Mouse (Mus musculus): ENCODE measurements around the gene Fbxw25.
"Not testable (repeated sequence)": the region's sequence is repeated elsewhere in the genome, so short reads cannot be mapped to it uniquely, and the experiment has no call there.

The Fbxw25 gene

DNA sequence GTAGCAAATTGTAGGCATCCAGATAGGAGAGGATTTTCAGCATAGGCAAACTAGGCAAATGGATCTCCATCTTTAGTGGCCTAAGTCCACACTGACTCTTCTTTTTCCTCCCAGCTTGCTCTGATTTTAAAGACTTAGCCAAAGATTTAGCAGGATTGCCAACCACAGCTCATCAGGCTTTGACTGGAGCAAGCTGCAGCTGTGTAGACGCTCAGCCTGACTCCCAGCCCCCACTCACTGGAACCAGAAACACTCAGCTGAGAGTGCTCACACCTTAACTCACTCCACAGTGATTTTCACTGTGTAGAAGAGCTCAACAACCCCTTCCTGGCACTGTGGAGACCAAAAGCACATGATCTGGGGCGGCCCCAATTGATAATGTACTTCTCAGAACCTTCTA is at the start of gene Fbxw25:
Gene Fbxw25, minus strand, starts transcription at position 101 of the 400 bp plus-strand sequence.
- ChIA-PET POLR2A (interaction anchor here in 1 of 4 experiments (1.0 kb wide), 1 partner anchor 11 kb away, joined by 3 read pairs; no protein-coding TSS in a partner anchor), CTCF (interaction anchor here in 1 of 4 experiments (0.6 kb wide), 1 partner anchor 911 kb away, joined by 3 read pairs; no protein-coding TSS in a partner anchor)

DNA sequence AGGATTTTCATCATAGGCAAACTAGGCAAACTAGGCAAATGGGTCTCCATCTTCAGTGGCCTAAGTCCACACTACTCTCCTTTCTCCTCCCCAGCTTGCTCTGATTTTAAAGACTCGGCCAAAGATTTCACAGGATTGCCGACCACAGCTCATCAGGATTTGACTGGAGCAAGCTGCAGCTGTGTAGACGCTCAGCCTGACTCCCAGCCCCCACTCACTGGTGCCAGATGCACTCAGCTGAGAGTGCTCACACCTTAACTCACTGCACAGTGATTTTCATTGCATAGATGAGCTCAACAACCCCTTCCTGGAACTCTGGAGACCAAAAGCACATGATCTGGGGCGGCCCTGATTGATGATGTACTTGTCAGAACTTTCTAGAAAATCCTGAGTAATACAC is 38.1 kb upstream of the Fbxw25 start, which contains the start of gene Fbxw18:
Gene Fbxw18, minus strand, starts transcription at position 101 of the 400 bp plus-strand sequence.
- CTCF ChIA-PET, POLR2A ChIA-PET: not testable (repeated sequence)

DNA sequence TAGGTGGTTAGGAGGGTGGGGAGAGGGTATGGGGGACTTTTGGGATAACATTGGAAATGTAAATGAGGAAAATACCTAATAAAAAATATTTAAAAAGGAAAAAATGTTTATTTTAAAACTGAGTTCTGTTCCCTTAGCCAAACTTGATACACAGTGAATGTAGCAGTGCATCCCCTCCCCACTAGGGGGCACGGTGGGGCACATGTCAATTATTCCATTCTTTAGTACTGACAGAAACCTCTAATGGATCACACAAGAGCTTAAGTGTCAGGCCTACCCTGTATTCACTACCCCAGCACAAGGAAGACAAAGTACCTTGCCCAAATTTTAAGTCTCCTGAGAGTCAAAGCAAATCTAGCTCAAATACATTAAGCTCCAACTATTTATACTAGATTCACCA is 20.8 kb upstream of the Fbxw25 start:
- CTCF ChIA-PET, result interaction anchor here in 3 of 4 experiments (0.5 to 1.3 kb wide), 7 partner anchors 92 to 906 kb away, joined by 3 to 13 read pairs (median 4); partner anchors contain the start of gene Nme6 (in 1 of the 3)

DNA sequence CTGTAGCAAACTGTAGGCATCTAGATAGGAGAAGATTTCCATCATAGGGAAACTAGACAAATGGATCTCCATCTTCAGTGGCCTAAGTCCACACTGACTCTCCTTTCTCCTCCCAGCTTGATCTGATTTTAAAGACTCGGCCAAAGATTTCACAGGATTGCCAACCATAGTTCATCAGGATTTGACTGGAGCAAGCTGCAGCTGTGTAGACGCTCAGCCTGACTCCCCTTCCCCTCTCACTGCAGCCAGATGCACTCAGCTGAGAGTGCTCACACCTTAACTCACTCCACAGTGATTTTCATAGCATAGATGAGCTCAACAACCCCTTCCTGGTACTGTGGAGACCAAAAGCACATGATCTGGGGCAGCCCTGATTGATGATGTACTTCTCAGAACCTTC is 38.5 kb downstream of the Fbxw25 start, which contains the start of gene Fbxw24:
Gene Fbxw24, minus strand, starts transcription at position 101 of the 400 bp plus-strand sequence.
- CTCF ChIA-PET, result not testable (repeated sequence)

More for the DNA sequence above, 20.8 kb upstream of the Fbxw25 start:
- POLR2A ChIA-PET, result interaction anchor here in 1 of 4 experiments (0.6 kb wide), 1 partner anchor 739 kb away, joined by 4 read pairs; no protein-coding TSS in a partner anchor

DNA sequence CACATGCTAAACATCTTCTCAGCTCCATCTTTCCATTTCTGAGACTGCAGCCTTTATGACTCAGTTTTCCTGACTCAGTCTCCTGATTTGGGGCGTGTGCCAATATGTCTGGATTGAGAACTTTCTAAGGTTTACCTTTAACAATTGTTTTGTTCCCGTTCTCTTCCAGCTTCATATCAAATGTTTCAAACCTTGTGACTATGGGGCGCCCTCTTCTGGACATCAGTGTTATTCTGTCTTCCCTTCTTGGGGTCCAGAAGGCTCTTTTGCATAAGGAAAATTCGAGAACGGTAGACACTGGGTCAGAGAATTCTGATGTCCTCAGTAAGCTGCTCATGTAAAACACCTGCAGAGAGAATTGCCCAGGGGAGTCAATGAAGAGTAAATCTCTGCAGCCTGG is 57.6 kb downstream of the Fbxw25 start:
- CTCF ChIA-PET, result interaction anchor here (0.6 to 1.5 kb wide), 8 partner anchors 9 to 603 kb away, joined by 3 to 7 read pairs (median 4); no protein-coding TSS in a partner anchor
- POLR2A ChIA-PET, result not testable (repeated sequence)

More for the DNA sequence above, 38.5 kb downstream of the Fbxw25 start, which contains the start of gene Fbxw24:
- POLR2A ChIA-PET, result not testable (repeated sequence)

DNA sequence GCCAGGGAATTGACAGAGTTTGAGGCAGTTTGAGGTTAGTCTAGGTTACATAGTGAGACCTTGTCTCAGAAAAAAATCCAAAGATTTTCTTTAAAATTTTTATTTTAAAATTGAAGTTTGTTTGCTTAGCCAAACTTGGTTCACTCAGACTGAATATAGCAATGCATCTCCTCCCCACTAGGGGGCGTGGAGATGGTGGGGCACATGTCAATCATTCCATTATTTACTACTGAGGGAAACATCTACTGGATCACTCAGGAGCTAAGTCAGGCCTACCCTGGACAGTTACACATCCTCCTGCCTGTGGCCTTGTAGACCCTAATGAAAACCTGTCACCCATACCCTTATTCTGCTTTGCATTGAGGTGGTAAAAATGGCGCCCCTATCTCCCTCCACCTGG is 62.3 kb downstream of the Fbxw25 start:
- POLR2A ChIA-PET, result interaction anchor here in 1 of 4 experiments (0.6 kb wide), 1 partner anchor 10 kb away, joined by 5 read pairs; no protein-coding TSS in a partner anchor

DNA sequence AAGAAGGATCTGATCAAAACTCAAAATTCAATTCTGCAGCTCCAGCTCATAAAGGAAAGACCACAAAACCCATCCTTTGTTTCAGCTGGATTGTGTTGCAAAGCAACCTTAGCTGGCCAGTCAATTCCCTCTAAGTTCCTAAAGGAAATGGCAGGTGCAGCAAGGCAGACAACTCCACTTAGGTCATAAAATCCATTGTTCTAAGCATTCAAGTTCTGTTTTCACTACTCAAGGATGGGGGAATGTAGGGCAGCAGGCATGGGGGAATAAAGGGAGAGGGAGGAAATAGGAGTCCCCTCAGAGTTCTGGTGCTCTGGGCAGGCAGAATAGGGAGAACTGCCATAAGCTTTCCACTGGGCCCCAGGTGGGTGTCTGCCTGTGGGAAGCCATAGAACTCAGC is 67.2 kb downstream of the Fbxw25 start:
- ChIA-PET CTCF (interaction anchor here in 1 of 4 experiments (2.3 kb wide), 1 partner anchor 10 kb away, joined by 7 read pairs; no protein-coding TSS in a partner anchor), POLR2A (no interaction called here)

More for the DNA sequence above, 62.3 kb downstream of the Fbxw25 start:
- CTCF ChIA-PET, result not testable (repeated sequence)

Data from embryonic stem cell, embryonic (primary cell).